Mouse (Mus musculus) Patski (cell line): Measurements from ENCODE around the gene Akap12. TPM values are rescaled to one million over a fixed set of nuclear protein-coding genes. Genes with fewer than 3 reads are reported as not detected.

ENCODE experiments used
- ATAC-seq: fragments of 100-300 bp; one replicate; pipeline ENCODE4 v1.8.0; 2021
- CTCF ChIA-PET: fragments of 350-600 bp; sonication (Branson Sonifier 250); formaldehyde crosslinking; loops from one replicate; lab custom pipeline; 2022; ENCODE audit warnings: inconsistent platforms; lab: Charles Lee
- POLR2A ChIA-PET: fragments of 350-600 bp; sonication (Branson Sonifier 250); formaldehyde crosslinking; loops from one replicate; lab custom pipeline; 2022; ENCODE audit warnings: antibody characterized with exemption, inconsistent platforms; lab: Charles Lee
- DNase-seq: peaks from one replicate; pipeline ENCODE4 v3.0.0-alpha.2; 2011; ENCODE audit warnings: low read depth, low spot score
- H3K27me3 ChIP-seq: fragments of 371-371 bp; one replicate; pipeline ENCODE4 v1.5.1; 2021
- CTCF ChIP-seq: fragments of 100-300 bp; IDR thresholded peaks from one replicate; pipeline ENCODE4 v1.5.1; 2021
- in situ Hi-C: fragments of 300-500 bp; cut with MboI; formaldehyde crosslinking; loops from 3 replicates; pipeline ENCODE4 v1.11.1; 2018; ENCODE audit warnings: low pct_unique_long_range_greater_than_20kb, mixed read lengths
- polyA plus RNA-seq: library from polyadenylated mRNA; unstranded; gene quantifications from one replicate; pipeline ENCODE4 v1.2.3, GENCODE M21; 2021

The Akap12 gene
- polyA plus RNA-seq, 1 experiment from 2014 or later: 367 TPM

DNA sequence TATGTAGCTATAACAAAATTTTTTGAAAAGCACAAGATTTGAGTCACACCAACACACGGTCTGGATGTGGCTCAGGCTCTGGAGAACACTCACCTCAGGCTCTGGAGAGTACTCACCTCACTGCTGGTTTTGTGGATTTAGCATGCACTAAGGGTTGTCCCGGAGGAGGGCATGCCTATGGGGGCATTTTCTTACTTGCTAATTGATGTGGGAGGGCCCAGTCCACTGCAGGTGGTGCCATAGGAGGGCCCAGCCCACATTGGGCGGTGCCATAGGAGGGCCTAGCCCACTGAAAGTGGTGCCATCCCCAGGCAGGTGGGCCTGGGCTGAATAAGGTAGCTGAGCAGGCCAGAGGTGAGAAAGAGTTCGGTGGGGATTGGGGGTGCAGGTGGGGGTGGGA, 12.6 kb upstream of the Akap12 start:
- POLR2A ChIA-PET: no interaction called here
- TF ChIP-seq CTCF: no peak
- no peak for DNase-seq

DNA sequence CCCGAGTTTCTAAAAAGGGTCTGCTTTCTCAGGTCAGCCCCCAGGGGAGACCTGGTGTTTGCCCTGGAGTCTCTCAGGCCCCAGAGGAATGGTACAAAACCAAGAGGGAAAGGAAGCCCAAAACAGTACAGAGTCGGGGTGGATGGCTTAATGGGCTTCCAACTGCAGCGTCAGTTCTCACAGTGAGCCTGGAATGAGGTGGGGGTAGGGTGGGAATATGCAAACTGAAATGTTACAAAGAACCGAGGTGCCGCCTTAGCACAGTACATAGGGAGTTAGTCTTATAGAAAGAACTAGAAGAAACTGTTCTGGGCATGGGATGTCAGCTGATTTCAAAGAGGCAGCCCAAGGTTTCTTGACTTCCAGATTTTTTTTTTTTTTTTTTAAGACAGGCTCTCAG, 11.7 kb upstream of the Akap12 start:
- ChIA-PET CTCF (interaction anchor here (1.8 kb wide), 1 partner anchor 11 kb away, joined by 4 read pairs; the partner anchor contains the start of gene Akap12), POLR2A (no interaction called here)
- no peak for ATAC-seq
- no peak for TF ChIP-seq CTCF
- no peak for DNase-seq
- no peaks in the 10 kb centered on the region for H3K27me3 ChIP-seq
- in situ Hi-C loops: no loop called here

More for the DNA sequence above, 12.6 kb upstream of the Akap12 start:
- ATAC-seq: no peak
- in situ Hi-C loops: no loop called here
- no peaks in the 10 kb centered on the region for H3K27me3 ChIP-seq
- CTCF ChIA-PET: interaction anchor here (1.8 kb wide), 1 partner anchor 12 kb away, joined by 4 read pairs; the partner anchor contains the start of gene Akap12

DNA sequence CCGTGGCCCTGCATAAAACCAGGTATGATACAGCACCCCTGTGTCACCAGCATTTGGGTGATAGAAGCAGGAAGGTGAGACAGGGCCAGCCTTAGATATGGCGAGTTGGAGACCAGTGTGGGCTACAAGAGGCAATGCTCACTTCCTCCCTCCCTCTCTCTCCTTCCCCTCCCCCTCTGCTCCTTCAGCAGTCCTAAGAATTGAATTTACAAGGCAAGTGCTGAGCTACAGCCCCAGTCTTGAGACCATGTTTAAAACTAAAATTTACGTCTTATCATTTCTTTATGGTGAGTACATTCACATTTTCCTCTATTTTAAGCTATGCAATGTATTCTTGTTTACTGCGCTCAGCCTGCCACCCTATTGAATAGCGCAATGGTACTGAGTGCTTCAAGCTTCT, 5.3 kb upstream of the Akap12 start:
- POLR2A ChIA-PET: no interaction called here
- H3K27me3 ChIP-seq: no peaks in the 10 kb centered on the region
- in situ Hi-C loops: no loop called here
- no peak for TF ChIP-seq CTCF
- no peak for DNase-seq
- CTCF ChIA-PET: no interaction called here
- ATAC-seq: no peak

DNA sequence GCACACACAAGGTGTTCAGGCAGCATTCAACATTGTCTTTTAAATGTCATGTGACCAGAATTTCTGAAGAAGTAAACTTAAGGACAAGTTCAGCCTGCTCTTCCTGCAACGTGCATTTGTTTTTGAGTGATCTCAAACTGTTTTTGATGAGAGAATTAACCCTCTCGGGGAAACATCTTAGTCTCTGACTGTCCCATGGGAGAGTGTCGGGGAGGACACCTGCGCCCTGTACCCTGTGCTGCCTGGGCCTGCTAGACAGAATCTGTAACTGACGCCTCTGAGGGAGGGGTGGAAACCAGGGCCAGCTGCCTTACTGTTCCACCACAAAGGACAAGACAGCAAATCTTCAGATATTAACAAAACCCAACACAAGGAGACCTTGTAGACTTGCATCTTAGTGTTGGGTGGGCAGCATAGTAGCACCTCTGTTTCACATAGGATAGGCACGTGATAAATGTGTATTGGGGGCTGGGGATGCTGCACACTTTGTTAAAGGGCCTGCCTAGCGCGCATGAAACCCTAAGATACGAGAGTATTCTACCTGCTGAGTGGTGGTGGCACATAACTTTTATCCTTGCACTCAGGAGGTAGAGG, 4.7 kb upstream of the Akap12 start:
- ChIA-PET CTCF (no interaction called here), POLR2A (no interaction called here)
- no peak for DNase-seq
- no peaks in the 10 kb centered on the region for H3K27me3 ChIP-seq
- no peak for ATAC-seq
- no peak for TF ChIP-seq CTCF
- in situ Hi-C loops: no loop called here

DNA sequence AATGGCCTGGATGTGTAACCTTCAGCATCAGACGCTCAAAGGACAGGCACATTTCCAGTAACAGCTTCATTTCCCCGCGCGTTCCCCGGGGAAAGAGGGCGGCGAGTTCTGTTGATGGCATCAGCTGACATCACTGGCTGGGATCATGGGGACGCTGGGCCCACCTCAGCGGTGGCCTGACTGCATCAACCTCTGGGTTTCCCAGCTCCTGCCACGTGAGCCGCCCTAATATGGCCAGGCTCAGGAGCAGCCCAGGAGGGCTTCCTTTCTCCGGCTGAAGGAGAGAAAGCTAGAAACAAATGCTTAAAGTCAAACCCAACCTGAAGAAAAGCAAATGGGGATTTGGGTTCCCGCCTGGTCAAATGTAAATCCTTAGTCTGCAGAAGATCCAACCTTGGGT, 539 bp upstream of the Akap12 start:
- TF ChIP-seq CTCF: no peak

DNA sequence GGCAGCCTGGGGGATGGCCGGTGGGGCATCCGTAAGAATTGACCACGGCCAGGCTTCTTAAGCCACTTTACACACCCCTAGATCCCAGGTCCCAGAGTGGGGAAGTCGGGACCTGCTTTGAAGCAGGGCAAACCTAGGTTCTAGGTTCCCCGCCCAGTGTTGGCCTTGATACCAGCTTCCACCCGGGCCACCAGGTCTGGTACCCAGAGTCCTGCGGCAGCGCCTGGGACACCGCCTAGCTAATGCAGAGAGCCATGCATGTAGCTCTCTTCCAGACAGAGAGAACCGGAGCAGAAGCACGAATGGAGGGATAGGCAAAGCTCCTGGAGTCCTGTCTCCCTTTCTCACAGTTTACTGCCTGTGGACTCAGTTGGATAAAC, 741 bp downstream of the Akap12 start:
- DNase-seq (no peak), ATAC-seq (peak; percentile 64)
- H3K27me3 ChIP-seq: no peaks in the 10 kb centered on the region
- in situ Hi-C loops: loop anchor here (5.0 kb wide), 1 partner anchor 105 kb away; no protein-coding TSS in a partner anchor
- TF ChIP-seq CTCF: no peak
- CTCF ChIA-PET: interaction anchor here (1.9 kb wide), 1 partner anchor 22 kb away, joined by 5 read pairs; no protein-coding TSS in a partner anchor
- POLR2A ChIA-PET: interaction anchor here (1.1 to 1.4 kb wide), 4 partner anchors 34 to 114 kb away, joined by 3 to 6 read pairs (median 4); no protein-coding TSS in a partner anchor

More for the DNA sequence above, 539 bp upstream of the Akap12 start:
- H3K27me3 ChIP-seq: no peaks in the 10 kb centered on the region
- POLR2A ChIA-PET: interaction anchor here (1.1 to 1.5 kb wide), 2 partner anchors 103 to 113 kb away, joined by 3 read pairs; no protein-coding TSS in a partner anchor
- ATAC-seq (no peak), DNase-seq (no peak)
- in situ Hi-C loops: loop anchor here (5.0 kb wide), 1 partner anchor 103 kb away; no protein-coding TSS in a partner anchor
- CTCF ChIA-PET: interaction anchor here (1.1 to 1.6 kb wide), 2 partner anchors 12 to 75 kb away, joined by 3 to 4 read pairs; no protein-coding TSS in a partner anchor

DNA sequence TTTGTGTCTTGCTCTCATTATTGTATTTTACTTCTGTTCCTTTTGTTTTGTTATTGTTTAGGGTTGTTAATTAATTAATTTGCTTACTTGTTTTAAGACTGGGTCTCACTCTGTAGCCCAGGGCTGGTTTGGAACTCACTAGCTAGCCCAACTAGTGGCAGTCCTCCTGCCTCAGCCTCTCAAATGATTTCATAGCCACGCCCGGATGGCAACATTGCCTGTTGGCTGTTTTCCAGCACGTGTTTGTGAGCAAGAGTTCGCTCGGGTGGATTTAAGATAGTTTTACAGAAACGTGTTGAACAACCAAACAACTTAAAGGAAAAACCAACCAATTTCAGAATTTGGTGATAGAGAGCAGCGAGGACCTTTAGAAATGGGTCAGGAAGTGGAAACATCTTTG, 1.3 kb downstream of the Akap12 start:
- no peak for TF ChIP-seq CTCF
- H3K27me3 ChIP-seq: no peaks in the 10 kb centered on the region
- POLR2A ChIA-PET: interaction anchor here (1.2 to 1.4 kb wide), 2 partner anchors 35 to 40 kb away, joined by 3 to 6 read pairs; no protein-coding TSS in a partner anchor
- in situ Hi-C loops: loop anchor here (5.0 kb wide), 1 partner anchor 105 kb away; no protein-coding TSS in a partner anchor
- ATAC-seq (no peak), DNase-seq (no peak)
- CTCF ChIA-PET: interaction anchor here (1.0 to 1.9 kb wide), 2 partner anchors 22 to 31 kb away, joined by 3 to 5 read pairs; no protein-coding TSS in a partner anchor

DNA sequence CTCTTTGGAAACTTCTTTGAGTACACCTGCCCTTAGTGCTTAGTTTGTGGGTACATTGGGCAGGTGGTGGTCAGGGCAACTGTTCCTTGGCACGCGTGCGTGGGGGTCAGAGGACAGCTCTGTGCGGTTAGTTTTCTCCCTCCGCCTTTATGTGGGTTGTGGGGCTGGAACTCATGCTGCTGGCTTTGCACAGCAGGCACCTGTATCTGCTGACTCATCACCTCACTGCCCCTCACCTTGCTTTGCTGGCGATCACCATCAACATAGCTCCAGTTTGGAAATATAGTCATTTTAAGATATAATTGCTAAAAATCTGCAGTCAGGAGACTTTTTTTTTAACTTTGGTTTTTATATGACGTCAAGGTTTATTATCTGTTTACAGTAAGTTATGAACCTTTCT, 2.0 kb downstream of the Akap12 start:
- DNase-seq: no peak
- POLR2A ChIA-PET: no interaction called here
- TF ChIP-seq CTCF: no peak
- H3K27me3 ChIP-seq: no peaks in the 10 kb centered on the region
- in situ Hi-C loops: loop anchor here (5.0 kb wide), 1 partner anchor 106 kb away; no protein-coding TSS in a partner anchor
- CTCF ChIA-PET: interaction anchor here (1.0 to 1.9 kb wide), 2 partner anchors 21 to 31 kb away, joined by 3 to 5 read pairs; no protein-coding TSS in a partner anchor
- ATAC-seq: no peak

DNA sequence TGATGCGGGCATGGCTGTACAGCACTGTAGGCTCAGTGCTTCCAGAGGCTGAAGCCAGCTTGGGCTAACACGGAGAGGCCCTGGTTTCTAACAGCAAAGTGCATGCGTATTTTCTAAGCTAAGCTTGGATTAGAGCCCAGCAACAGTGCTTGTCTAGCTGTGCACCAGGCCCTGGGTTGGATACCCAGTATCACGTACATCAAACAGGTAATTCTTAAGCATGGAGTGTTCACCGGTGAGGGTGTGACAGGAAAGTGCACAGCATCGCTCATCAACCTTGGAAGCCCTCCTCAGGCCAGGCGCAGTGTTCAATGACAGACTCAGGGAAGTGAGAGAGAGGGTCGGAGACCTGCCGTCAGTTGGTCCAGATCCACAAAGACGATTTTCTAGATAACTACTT, 9.4 kb downstream of the Akap12 start:
- no peaks in the 10 kb centered on the region for H3K27me3 ChIP-seq
- in situ Hi-C loops: no loop called here
- no peak for TF ChIP-seq CTCF
- DNase-seq: no peak
- ChIA-PET POLR2A (no interaction called here), CTCF (no interaction called here)
- no peak for ATAC-seq

DNA sequence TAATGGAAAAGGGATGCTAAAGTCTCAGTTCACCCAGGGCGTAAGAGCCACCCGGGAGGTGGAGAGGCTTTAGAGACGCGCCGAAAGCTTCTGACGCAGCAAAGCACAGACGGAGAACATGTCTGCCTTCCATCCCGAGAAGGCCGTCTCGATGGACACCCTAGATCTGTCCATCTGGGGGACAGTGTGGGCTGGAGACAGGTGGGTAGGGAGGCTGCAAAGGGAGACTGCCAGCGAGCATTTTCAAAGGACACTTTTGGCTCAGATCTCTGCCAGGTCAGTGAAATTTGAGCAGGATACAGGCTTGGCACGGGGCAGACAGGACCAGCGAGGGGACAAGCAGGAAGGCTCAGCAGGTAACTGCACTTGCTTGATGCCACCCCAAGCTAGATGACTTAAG, 9.9 kb downstream of the Akap12 start:
- POLR2A ChIA-PET: no interaction called here
- DNase-seq (no peak), ATAC-seq (no peak)
- CTCF ChIA-PET: no interaction called here
- TF ChIP-seq CTCF: no peak
- no peaks in the 10 kb centered on the region for H3K27me3 ChIP-seq
- in situ Hi-C loops: no loop called here

DNA sequence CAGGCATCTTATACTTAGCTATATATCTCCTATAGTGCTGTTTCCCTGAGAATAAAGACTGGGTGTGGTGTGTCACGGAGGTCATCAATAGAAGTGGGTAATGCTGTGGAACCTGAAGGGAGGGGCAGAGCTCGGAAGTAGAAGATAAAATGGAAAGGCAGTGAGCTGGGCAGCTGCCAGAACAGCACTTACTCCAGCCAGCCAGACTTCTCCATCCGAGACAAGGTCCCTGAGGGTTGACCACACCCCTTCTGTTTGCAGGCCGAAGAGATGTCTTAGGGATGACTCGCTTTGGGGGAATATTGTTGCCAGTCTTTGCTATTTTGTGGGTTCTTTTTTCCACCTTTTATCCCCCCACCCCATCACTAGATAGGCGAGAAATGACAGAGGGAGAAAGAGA, 11.9 kb downstream of the Akap12 start:
- DNase-seq (no peak), ATAC-seq (no peak)
- no peaks in the 10 kb centered on the region for H3K27me3 ChIP-seq
- ChIA-PET POLR2A (no interaction called here), CTCF (interaction anchor here (0.9 to 1.3 kb wide), 2 partner anchors 47 to 166 kb away, joined by 3 read pairs; no protein-coding TSS in a partner anchor)
- in situ Hi-C loops: no loop called here
- no peak for TF ChIP-seq CTCF
